In genomic region chr3:104781471-104781903, GRCm38 (mm10) we compare ENCODE assay signal across 8 mouse cellular contexts. TPM values are rescaled to one million over a fixed set of nuclear protein-coding genes. Genes with fewer than 3 reads are reported as not detected.
DNase-seq lines count a peak whose midpoint lies in the region; ATAC-seq and TF ChIP-seq lines count a peak whose summit lies in the region.

Gene Fam19a3 (minus strand): TSS chr3:104781840.

- no peaks in the 10 kb centered on the region for H3K27me3 ChIP-seq in ES-Bruce4 (ENCODE audit: control insufficient read depth, insufficient read depth, low read length, poor library complexity, severe bottlenecking)
- H3K27me3 ChIP-seq in kidney, adult 2 months (replicated peaks; ENCODE audit: control insufficient read depth, insufficient read depth, low read length): no peaks in the 10 kb centered on the region
- H3K27me3 ChIP-seq in stomach, embryonic 15.5 days (replicated peaks): peaks cover 63% of the 10 kb centered on the region

- no peaks in the 10 kb centered on the region for H3K9me3 ChIP-seq in ES-Bruce4 (replicated peaks; ENCODE audit: control insufficient read depth, insufficient read depth, low read length, poor library complexity, severe bottlenecking)
- H3K9me3 ChIP-seq in stomach, embryonic 15.5 days: no peaks in the 10 kb centered on the region

- DNase-seq in adrenal gland, postnatal 14 days: peak; percentile 63
- peak; percentile 52 for DNase-seq in kidney, adult 2 months
- peak; percentile 30 for DNase-seq in lung, postnatal 14 days
- no peak for DNase-seq in left cerebral cortex, adult 18-20 months (ENCODE audit: low spot score in 2 of 2)
- DNase-seq in frontal cortex, postnatal 10 days (ENCODE audit: low spot score in 2 of 2): no peak

- WGBS in kidney, adult 2 months: 1% methylated on average over 26 of the region's 26 CpGs
- WGBS in stomach, embryonic 15.5 days: under 1% methylated on average over 26 of the region's 26 CpGs

- no peak for TF ChIP-seq CTCF in ES-Bruce4 (IDR thresholded peaks at IDR 0.05; ENCODE audit: low read depth, low read length)
- TF ChIP-seq CTCF in kidney, adult 2 months (conservative IDR thresholded peaks at IDR 0.05; ENCODE audit: insufficient read depth, insufficient read length, low read depth, low read length): no peak

- ATAC-seq in granulocyte monocyte progenitor cell, adult 5-6 weeks (replicated peaks; ENCODE audit: poor library complexity, severe bottlenecking): peak; percentile 32
- ATAC-seq in stomach, embryonic 15.5 days (ENCODE audit: insufficient read depth, low FRiP score, low read depth): no peak

- H3K4me3 ChIP-seq in ES-Bruce4 (ENCODE audit: low read depth, low read length): peak within 1 kb of the TSS; percentile 75
- H3K4me3 ChIP-seq in kidney, adult 2 months (ENCODE audit: insufficient read depth, low read depth, low read length): peak within 1 kb of the TSS; percentile 52
- peak within 1 kb of the TSS; percentile 52 for H3K4me3 ChIP-seq in stomach, embryonic 15.5 days (replicated peaks)

- peaks cover 5% of the 10 kb centered on the region for H3K4me1 ChIP-seq in ES-Bruce4 (ENCODE audit: control insufficient read depth, insufficient read depth, low read length)
- H3K4me1 ChIP-seq in kidney, adult 2 months (ENCODE audit: control insufficient read depth, insufficient read depth, low read length): peaks cover 17% of the 10 kb centered on the region
- H3K4me1 ChIP-seq in stomach, embryonic 15.5 days: peaks cover 26% of the 10 kb centered on the region

- peak within 1 kb of the TSS; percentile 100 for H3K4me2 ChIP-seq in stomach, embryonic 15.5 days

- TF ChIP-seq POLR2A in ES-Bruce4 (IDR thresholded peaks at IDR 0.05; ENCODE audit: insufficient read depth, low read length): no peak
- no peak for TF ChIP-seq POLR2A in kidney, adult 2 months (IDR thresholded peaks at IDR 0.05; ENCODE audit: low read depth, low read length)

- peak within 1 kb of the TSS; percentile 21 for H3K27ac ChIP-seq in ES-Bruce4 (ENCODE audit: insufficient read depth, low read length)
- H3K27ac ChIP-seq in kidney, adult 2 months (ENCODE audit: insufficient read depth, low read depth, low read length): 0 out of 2 replicates have a peak within 1 kb of the TSS, but pooled peaks have one; percentile 19
- no peak within 1 kb of the TSS for H3K27ac ChIP-seq in stomach, embryonic 15.5 days

- TF ChIP-seq EP300 in ES-Bruce4 (IDR thresholded peaks at IDR 0.05; ENCODE audit: insufficient read depth, low read depth, low read length): no peak

- H3K9ac ChIP-seq in ES-Bruce4 (ENCODE audit: low read depth, poor library complexity, severe bottlenecking): peak within 1 kb of the TSS; percentile 76
- H3K9ac ChIP-seq in stomach, embryonic 15.5 days: peak within 1 kb of the TSS; percentile 34

- no peaks in the 10 kb centered on the region for H3K36me3 ChIP-seq in ES-Bruce4 (ENCODE audit: control insufficient read depth, insufficient read depth, low read length, poor library complexity, severe bottlenecking)
- H3K36me3 ChIP-seq in kidney, adult 2 months (ENCODE audit: control insufficient read depth, insufficient read depth, low read length): no peaks in the 10 kb centered on the region
- H3K36me3 ChIP-seq in stomach, embryonic 15.5 days: no peaks in the 10 kb centered on the region

RNA-seq across cellular contexts. Expression of gene Fam19a3, which starts in this region (rescaled TPM):
- polyA plus RNA-seq in ES-Bruce4 (2011; ENCODE audit: insufficient read depth, insufficient read length, low read depth, missing spikeins): 0.20 and 0.31 TPM in 2 replicates
- 0.90 and 1.9 TPM in 2 replicates for total RNA-seq in adrenal gland, postnatal 14 days (2021)
- not detected in 2 replicates for total RNA-seq in granulocyte monocyte progenitor cell, adult 5-6 weeks (2014; fragmentation: Nextera tagmentation)
- total RNA-seq in granulocyte monocyte progenitor cell, adult 5-6 weeks (2017): not detected in 2 replicates
- 0.35 and 0.45 TPM in 2 replicates for polyA plus RNA-seq in kidney, adult 2 months (2012; rRNA removed)
- 0.10 and 0.21 TPM in 2 replicates for polyA plus RNA-seq in stomach, embryonic 15.5 days (2015; fragmentation: Nextera tagmentation; extraction: Ambion mirVana)
- total RNA-seq in left cerebral cortex, adult 18-20 months (2021): under 1 TPM; 0.12 to 0.45 TPM

Comparison
In these comparisons a context has a peak if more than half of its experiments do, and no peak if none do; other contexts are left out.
1. Peak in ATAC-seq in granulocyte monocyte progenitor cell, adult 5-6 weeks; RNA of the gene not detected or under 1 TPM.
2. Peak in DNase-seq, H3K4me3 ChIP-seq and H3K27ac ChIP-seq in kidney, adult 2 months; RNA of the gene not detected or under 1 TPM.
3. DNase-seq: peak in adrenal gland, postnatal 14 days (single experiment) and lung, postnatal 14 days (single experiment); none in left cerebral cortex, adult 18-20 months (0 of 2) and frontal cortex, postnatal 10 days (0 of 2).
4. Peak in every context shown above with its lines, with median percentiles within 50 percentile points of each other: H3K4me3 ChIP-seq.